Mouse (Mus musculus): ENCODE data around the gene Gatd1. TPM values are rescaled to one million over a fixed set of nuclear protein-coding genes. Genes with fewer than 3 reads are reported as not detected.

Gatd1 gene
- polyA plus RNA-seq, 1 experiment from 2014 or later = 41.6 TPM

GRCm38 (mm10) chr7:141371942-141372595, 41.9 kb downstream of the Gatd1 start:
- Histone ChIP-seq H3K27me3 (replicated peaks; ENCODE audit: control insufficient read depth, insufficient read depth, low read length) (no peaks in the 10 kb centered on the region), H3K4me2 (no peak overlapping the region), H3K9me3 (ENCODE audit: control insufficient read depth, low read length) (no peaks in the 10 kb centered on the region), H3K9ac (ENCODE audit: low read depth, low read length) (no peak overlapping the region), H3K27ac (ENCODE audit: low read depth, low read length) (no peak overlapping the region), H3K4me3 (ENCODE audit: low read depth, low read length) (no peak overlapping the region), H3K4me1 (replicated peaks; ENCODE audit: control insufficient read depth, insufficient read depth, low read length) (peaks cover 3% of the 10 kb centered on the region; the same call in 1 of the 2 replicates), H3K36me3 (ENCODE audit: control insufficient read depth, insufficient read depth, low read length) (no peaks in the 10 kb centered on the region)
- WGBS = 48% methylated on average over 6 of the region's 6 CpGs
- no peak for ATAC-seq (replicated peaks; ENCODE audit: low FRiP score)
- no peak for DNase-seq (ENCODE audit: low spot score)

GRCm38 (mm10) chr7:141369918-141370317, 44.0 kb downstream of the Gatd1 start:
- Histone ChIP-seq H3K9ac (ENCODE audit: low read depth, low read length) (peak overlapping the region; percentile 4; the same call in 1 of the 2 replicates), H3K27ac (ENCODE audit: low read depth, low read length) (no peak overlapping the region)
- no peak for ATAC-seq (replicated peaks; ENCODE audit: low FRiP score)

GRCm38 (mm10) chr7:141367358-141367757, 46.6 kb downstream of the Gatd1 start:
- Histone ChIP-seq H3K4me1 (replicated peaks; ENCODE audit: control insufficient read depth, insufficient read depth, low read length) (peaks cover 16% of the 10 kb centered on the region), H3K27ac (ENCODE audit: low read depth, low read length) (no peak overlapping the region), H3K4me3 (ENCODE audit: low read depth, low read length) (no peak overlapping the region), H3K9ac (ENCODE audit: low read depth, low read length) (no peak overlapping the region), H3K4me2 (no peak overlapping the region), H3K9me3 (ENCODE audit: control insufficient read depth, low read length) (no peaks in the 10 kb centered on the region), H3K27me3 (replicated peaks; ENCODE audit: control insufficient read depth, insufficient read depth, low read length) (no peaks in the 10 kb centered on the region), H3K36me3 (ENCODE audit: control insufficient read depth, insufficient read depth, low read length) (no peaks in the 10 kb centered on the region)
- DNase-seq (ENCODE audit: low spot score) (no peak), ATAC-seq (replicated peaks; ENCODE audit: low FRiP score) (no peak)
- WGBS = 76% methylated on average over 4 of the region's 4 CpGs

More at GRCm38 (mm10) chr7:141369918-141370317, 44.0 kb downstream of the Gatd1 start:
- H3K4me2 ChIP-seq = no peak overlapping the region
- H3K9me3 ChIP-seq (ENCODE audit: control insufficient read depth, low read length) = no peaks in the 10 kb centered on the region
- 62% methylated on average over 5 of the region's 5 CpGs for WGBS
- no peak overlapping the region for H3K4me3 ChIP-seq (ENCODE audit: low read depth, low read length)
- no peaks in the 10 kb centered on the region for H3K27me3 ChIP-seq (replicated peaks; ENCODE audit: control insufficient read depth, insufficient read depth, low read length)
- H3K36me3 ChIP-seq (ENCODE audit: control insufficient read depth, insufficient read depth, low read length) = no peaks in the 10 kb centered on the region
- peaks cover 5% of the 10 kb centered on the region; the same call in 1 of the 2 replicates for H3K4me1 ChIP-seq (replicated peaks; ENCODE audit: control insufficient read depth, insufficient read depth, low read length)
- no peak for DNase-seq (ENCODE audit: low spot score)

- H3K27ac ChIP-seq (ENCODE audit: low read depth, low read length) = peak overlapping the region; percentile 65
- no peak for DNase-seq (ENCODE audit: low spot score)
- H3K4me1 ChIP-seq (replicated peaks; ENCODE audit: control insufficient read depth, insufficient read depth, low read length) = peaks cover 16% of the 10 kb centered on the region
- H3K9ac ChIP-seq (ENCODE audit: low read depth, low read length) = peak overlapping the region; percentile 42; the same call in 1 of the 2 replicates
- no peak for ATAC-seq (replicated peaks; ENCODE audit: low FRiP score)
- no peaks in the 10 kb centered on the region for H3K9me3 ChIP-seq (ENCODE audit: control insufficient read depth, low read length)
- peak overlapping the region; percentile 47 for H3K4me2 ChIP-seq
- no peak overlapping the region for H3K4me3 ChIP-seq (ENCODE audit: low read depth, low read length)
- 71% methylated on average over 3 of the region's 3 CpGs for WGBS
- H3K36me3 ChIP-seq (ENCODE audit: control insufficient read depth, insufficient read depth, low read length) = no peaks in the 10 kb centered on the region
- H3K27me3 ChIP-seq (replicated peaks; ENCODE audit: control insufficient read depth, insufficient read depth, low read length) = peaks cover 10% of the 10 kb centered on the region
These were observed 48.9 kb downstream of the Gatd1 start for GRCm38 (mm10) chr7:141365049-141365445.

- Histone ChIP-seq H3K9me3 (ENCODE audit: control insufficient read depth, low read length) (no peaks in the 10 kb centered on the region), H3K4me2 (peak overlapping the region; percentile 47), H3K4me3 (ENCODE audit: low read depth, low read length) (no peak overlapping the region), H3K36me3 (ENCODE audit: control insufficient read depth, insufficient read depth, low read length) (no peaks in the 10 kb centered on the region), H3K27ac (ENCODE audit: low read depth, low read length) (peak overlapping the region; percentile 88), H3K27me3 (replicated peaks; ENCODE audit: control insufficient read depth, insufficient read depth, low read length) (peaks cover 10% of the 10 kb centered on the region), H3K9ac (ENCODE audit: low read depth, low read length) (0 out of 2 replicates have a peak overlapping the region, but pooled peaks have one; percentile 42), H3K4me1 (replicated peaks; ENCODE audit: control insufficient read depth, insufficient read depth, low read length) (peaks cover 13% of the 10 kb centered on the region)
- WGBS = 54% methylated on average over 5 of the region's 5 CpGs
- DNase-seq (ENCODE audit: low spot score) = no peak
- ATAC-seq (replicated peaks; ENCODE audit: low FRiP score) = peak; percentile 92
These were observed 49.4 kb downstream of the Gatd1 start for GRCm38 (mm10) chr7:141364349-141365048.

- peak overlapping the region; percentile 54 for H3K9ac ChIP-seq (ENCODE audit: low read depth, low read length)
- DNase-seq (ENCODE audit: low spot score) (no peak), ATAC-seq (replicated peaks; ENCODE audit: low FRiP score) (peak; percentile 35)
- peak overlapping the region; percentile 88 for H3K27ac ChIP-seq (ENCODE audit: low read depth, low read length)
- peaks cover 13% of the 10 kb centered on the region for H3K4me1 ChIP-seq (replicated peaks; ENCODE audit: control insufficient read depth, insufficient read depth, low read length)
- H3K4me3 ChIP-seq (ENCODE audit: low read depth, low read length) = no peak overlapping the region
- H3K4me2 ChIP-seq = no peak overlapping the region
- H3K9me3 ChIP-seq (ENCODE audit: control insufficient read depth, low read length) = no peaks in the 10 kb centered on the region
- 63% methylated on average over 2 of the region's 2 CpGs for whole genome bisulfite sequencing
- H3K36me3 ChIP-seq (ENCODE audit: control insufficient read depth, insufficient read depth, low read length) = no peaks in the 10 kb centered on the region
- H3K27me3 ChIP-seq (replicated peaks; ENCODE audit: control insufficient read depth, insufficient read depth, low read length) = peaks cover 10% of the 10 kb centered on the region
These were observed 50.2 kb downstream of the Gatd1 start for GRCm38 (mm10) chr7:141363752-141364125.

- no peak overlapping the region for H3K4me2 ChIP-seq
- WGBS = 58% methylated on average over 4 of the region's 4 CpGs
- DNase-seq (ENCODE audit: low spot score) (no peak), ATAC-seq (replicated peaks; ENCODE audit: low FRiP score) (peak; percentile 75)
- H3K9me3 ChIP-seq (ENCODE audit: control insufficient read depth, low read length) = no peaks in the 10 kb centered on the region
- peak overlapping the region; percentile 88 for H3K27ac ChIP-seq (ENCODE audit: low read depth, low read length)
- H3K4me3 ChIP-seq (ENCODE audit: low read depth, low read length) = no peak overlapping the region
- peaks cover 10% of the 10 kb centered on the region for H3K27me3 ChIP-seq (replicated peaks; ENCODE audit: control insufficient read depth, insufficient read depth, low read length)
- peak overlapping the region; percentile 54 for H3K9ac ChIP-seq (ENCODE audit: low read depth, low read length)
- peaks cover 13% of the 10 kb centered on the region for H3K4me1 ChIP-seq (replicated peaks; ENCODE audit: control insufficient read depth, insufficient read depth, low read length)
- no peaks in the 10 kb centered on the region for H3K36me3 ChIP-seq (ENCODE audit: control insufficient read depth, insufficient read depth, low read length)
These were observed 50.7 kb downstream of the Gatd1 start for GRCm38 (mm10) chr7:141363106-141363751.

- DNase-seq (ENCODE audit: low spot score) (no peak), ATAC-seq (replicated peaks; ENCODE audit: low FRiP score) (no peak)
- Histone ChIP-seq H3K4me2 (no peak overlapping the region; the same call in 1 of the 2 replicates), H3K4me3 (ENCODE audit: low read depth, low read length) (no peak overlapping the region), H3K27ac (ENCODE audit: low read depth, low read length) (no peak overlapping the region; the same call in 1 of the 2 replicates), H3K27me3 (replicated peaks; ENCODE audit: control insufficient read depth, insufficient read depth, low read length) (peaks cover 10% of the 10 kb centered on the region), H3K9me3 (ENCODE audit: control insufficient read depth, low read length) (no peaks in the 10 kb centered on the region), H3K36me3 (ENCODE audit: control insufficient read depth, insufficient read depth, low read length) (no peaks in the 10 kb centered on the region), H3K9ac (ENCODE audit: low read depth, low read length) (no peak overlapping the region), H3K4me1 (replicated peaks; ENCODE audit: control insufficient read depth, insufficient read depth, low read length) (peaks cover 13% of the 10 kb centered on the region)
- 22% methylated on average over 24 of the region's 24 CpGs for WGBS
These were observed 52.4 kb downstream of the Gatd1 start for GRCm38 (mm10) chr7:141361510-141361909.
